Mouse (Mus musculus) monocyte, adult 5-6 weeks (primary cell): ENCODE data around the gene Dao. TPM values are rescaled to one million over a fixed set of nuclear protein-coding genes. Genes with fewer than 3 reads are reported as not detected.

Source experiments
- ATAC-seq: fragments of 153-309, 156-312 bp; replicated peaks from 2 replicates; pipeline ENCODE4 v1.8.0; 2017; ENCODE audit warnings: mild to moderate bottlenecking; ENCODE audit not compliant: low TSS enrichment, insufficient number of reproducible peaks, severe bottlenecking, poor library complexity, low FRiP score
- total RNA-seq: library from RNA; stranded (forward); fragments of 200-1000, 200-491, 200-594 nt; gene quantifications from 3 replicates; pipeline ENCODE4 v1.2.3, GENCODE M21; 2017

The Dao gene
- total RNA-seq, 1 experiment from 2014 or later = not detected

DNA sequence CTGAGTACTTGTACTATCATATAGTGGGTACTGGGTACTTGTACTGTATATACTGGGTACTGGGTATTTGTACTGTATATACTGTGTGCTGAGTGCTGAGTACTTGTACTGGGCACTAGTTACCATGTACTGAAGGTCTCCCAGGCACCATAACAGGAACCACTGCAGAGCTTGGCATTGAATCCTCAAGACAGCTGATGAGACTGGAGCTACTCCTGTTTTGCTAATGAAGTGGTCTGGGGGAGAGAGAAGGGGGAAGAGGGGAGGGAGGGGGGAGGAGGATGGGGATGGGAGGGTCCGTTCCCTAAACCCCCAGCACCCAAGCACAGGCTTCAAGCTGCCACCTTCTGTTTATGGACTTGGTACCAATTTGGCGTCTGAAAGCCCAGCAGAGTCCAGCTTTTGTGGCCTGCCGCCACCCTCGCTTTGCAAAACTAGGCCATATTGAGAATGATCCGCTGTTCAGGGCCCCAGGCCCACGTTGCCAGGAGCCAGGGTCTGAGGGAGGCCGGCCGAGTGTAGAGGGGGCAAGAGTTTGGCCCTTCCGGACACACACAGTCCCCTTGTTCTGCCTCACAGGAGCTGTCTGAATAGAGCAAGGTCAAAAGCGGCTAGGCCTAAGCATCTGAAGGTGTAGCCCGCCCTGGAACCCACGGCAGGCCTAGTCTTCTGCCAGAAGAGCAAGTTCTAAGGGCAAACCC is 4.4 kb downstream of the Dao start:
- ATAC-seq = no peak

DNA sequence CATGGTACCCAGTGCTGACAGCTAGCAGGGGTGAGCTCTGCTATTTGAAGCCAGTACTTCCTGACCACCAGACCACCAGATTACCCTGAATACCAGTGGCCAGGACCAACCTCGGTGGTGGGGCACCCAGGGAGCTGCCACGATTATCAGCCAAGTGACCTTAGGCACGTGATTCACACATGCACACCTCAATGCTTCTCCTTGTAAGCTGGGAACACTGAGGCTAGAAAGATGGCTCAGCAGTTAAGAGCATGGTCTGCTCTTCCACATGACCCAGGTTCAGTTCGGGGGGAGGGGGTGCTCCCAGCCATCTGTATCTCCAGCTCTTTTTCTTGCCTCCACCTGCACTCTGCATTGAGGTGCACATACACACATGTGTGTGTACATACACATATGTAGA is 5.5 kb downstream of the Dao start:
- no peak for ATAC-seq

DNA sequence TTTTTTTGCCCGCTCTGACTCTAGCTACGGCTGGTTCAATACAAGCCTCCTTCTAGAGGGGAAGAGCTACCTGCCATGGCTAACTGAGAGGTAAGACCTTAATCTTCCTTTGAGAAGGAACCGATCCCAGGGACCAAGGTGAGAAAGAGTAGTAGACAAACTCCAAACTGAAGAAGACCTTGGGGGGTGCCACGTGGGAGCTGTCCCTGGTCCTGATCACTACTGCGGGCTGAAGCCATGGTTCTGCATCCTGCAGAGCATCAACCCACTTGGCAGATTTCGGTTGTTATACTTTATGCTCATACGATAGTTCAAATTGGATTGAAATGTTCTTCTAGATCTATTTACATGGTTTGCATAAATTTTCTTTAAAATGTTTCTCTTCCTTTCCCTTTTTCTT is 11.6 kb downstream of the Dao start:
- no peak for ATAC-seq

DNA sequence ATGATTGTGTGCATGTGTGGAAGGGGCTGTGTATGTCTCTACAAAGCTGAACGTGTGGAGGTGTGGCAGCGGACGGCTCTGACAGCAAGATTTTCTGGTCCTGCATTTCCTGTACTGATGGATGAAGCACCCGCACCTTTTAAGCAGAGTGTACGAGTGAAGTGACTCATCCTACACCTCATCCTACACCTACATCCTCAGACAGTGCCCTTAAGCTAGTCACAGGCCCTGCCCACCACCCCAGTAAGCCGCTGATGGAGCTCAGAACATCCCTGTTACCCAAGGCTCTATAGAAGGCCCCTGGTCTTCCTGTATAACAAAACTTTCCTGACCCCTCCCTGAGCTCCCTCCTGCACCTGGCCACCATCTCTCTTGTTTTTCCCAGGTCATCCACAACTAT is 20.9 kb downstream of the Dao start:
- no peak for ATAC-seq

DNA sequence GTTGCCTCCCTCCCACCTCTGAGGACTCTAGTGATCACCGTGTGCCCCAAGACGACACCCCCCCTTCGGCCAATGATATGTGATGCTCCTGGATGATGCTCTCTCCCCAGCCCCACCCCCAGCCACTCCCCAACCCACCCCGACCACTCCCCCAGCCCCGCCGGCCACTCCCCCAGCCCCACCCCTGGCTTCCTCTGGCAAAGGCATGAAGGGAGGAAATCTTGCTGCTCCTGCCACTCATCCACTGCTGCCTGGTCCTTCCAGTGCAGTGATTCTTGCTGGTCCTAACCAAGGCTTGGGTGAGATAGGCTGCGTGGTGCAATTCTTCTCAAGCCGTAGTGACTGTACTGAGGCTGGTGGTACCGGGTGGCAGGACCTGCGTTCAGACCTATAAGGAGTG is 21.4 kb downstream of the Dao start:
- ATAC-seq = no peak

DNA sequence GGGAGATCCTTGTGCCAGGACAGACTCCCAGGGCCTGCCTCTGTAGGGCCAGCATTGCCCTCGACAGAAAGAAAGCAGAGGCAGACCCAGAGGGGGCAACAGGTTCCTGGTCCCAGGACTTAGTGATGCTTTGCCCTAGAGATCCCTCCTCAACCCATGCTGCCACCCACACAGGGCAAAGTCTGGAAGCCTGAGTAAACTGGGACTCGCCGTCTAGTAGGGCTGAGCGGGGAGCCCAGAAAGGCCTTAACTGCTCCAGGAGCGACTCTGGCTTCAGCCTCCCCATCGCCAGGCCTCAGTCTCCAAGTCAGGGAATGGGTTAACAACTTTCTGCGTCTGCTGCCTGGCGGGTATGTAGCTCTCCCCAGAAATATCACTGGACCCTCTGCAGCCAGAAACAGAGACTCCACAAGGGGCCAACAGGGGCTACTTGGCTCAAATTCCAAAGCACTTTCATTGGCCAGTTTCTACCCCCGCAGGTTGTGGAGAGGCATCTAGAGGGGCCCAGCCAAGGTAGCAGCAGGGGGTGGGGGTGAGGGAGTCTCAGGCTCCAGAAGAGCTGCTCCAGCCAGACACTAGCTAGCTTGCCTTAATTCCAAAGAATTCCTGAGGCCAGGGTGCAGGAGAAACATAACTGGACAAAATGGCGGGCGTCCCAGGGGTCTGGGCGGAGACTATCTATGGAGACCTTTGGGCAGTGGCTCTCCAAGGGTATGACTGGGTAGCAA is 23.9 kb downstream of the Dao start:
- no peak for ATAC-seq

DNA sequence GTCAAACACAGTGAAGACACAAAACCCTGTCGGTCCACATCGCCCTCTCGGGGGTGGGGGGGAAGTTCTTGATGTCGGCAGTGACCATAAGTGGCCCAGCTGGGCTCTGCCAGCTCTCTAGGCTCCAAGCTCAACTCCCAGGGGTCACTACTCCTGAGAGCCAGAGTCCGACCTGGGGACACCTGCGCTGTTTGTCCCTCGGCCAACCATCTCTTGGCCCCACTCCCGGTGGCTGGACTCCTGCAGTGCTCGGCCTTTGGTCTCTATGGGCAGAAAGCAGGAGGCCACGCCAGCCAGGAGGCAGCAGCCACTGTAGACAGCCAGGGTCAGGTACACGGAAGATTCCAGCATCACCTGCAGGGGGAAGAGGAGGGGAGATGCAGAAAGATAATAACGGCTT is 24.6 kb downstream of the Dao start:
- no peak for ATAC-seq

DNA sequence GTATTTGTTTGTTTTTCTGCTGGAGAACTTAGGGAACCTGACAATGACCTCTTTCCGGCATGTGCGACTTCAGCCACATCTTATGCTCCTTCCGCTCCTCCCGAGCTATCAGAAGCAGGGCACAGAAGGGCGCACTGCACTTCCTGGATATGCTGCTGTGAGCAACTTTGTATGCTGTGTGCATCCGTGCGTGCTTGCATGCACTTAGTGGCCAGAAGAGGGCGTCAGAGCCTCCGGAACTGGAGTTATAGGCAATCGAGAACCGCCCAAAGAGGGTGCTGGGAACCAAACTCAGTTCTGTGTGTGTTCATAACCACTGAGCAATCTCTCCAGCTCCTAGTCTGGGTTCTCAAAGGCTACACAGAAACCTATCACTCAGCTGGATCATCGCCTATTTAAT is 27.1 kb downstream of the Dao start:
- ATAC-seq = no peak

DNA sequence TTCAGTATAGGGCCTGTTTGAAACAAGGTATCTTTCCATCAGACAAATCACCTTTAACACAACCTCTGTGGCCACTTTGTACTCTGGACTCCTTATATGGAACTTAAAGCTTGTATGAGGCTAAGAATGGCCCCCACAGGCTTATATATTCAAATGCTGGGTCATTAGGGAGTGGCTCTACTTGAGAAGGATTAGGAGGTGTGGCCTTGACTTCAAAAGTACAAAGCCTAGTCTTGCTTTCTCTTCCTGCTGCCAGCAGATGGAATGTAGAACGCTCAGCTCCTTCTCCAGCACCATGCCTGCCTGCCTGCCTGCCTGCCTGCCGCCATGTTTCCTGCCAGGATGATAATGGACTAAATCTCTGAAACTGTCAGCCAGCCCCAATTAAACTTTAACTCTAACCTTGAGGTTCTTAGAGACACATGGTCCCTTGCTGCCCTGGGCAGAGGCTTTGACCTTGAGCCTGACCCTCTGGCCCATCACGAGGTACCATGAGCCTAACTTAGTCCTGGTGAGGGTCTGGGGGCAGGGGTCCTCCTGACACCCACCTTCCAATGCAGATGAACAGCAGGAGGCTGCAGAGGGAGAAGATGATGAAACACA is 28.8 kb downstream of the Dao start:
- ATAC-seq = no peak

DNA sequence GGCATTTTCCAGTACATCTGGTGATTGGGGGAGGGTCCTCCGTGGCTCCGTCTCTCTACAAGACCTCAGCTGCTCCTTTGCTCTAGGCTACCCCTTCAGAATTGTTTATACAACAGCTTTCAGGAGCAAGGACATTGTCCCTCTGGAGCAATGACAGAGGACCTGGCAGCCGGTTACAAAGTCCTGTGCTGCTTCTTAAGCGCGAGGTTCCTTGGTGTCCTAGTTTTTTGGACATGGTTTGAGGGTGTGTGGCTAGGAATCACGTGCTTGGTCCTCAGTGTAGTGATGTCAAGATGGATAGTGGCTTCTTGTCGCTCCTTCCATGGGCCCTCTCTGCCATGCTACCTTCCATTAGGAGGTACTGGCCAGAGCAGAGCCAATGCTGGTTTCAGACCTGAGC is 30.9 kb downstream of the Dao start:
- ATAC-seq = no peak

DNA sequence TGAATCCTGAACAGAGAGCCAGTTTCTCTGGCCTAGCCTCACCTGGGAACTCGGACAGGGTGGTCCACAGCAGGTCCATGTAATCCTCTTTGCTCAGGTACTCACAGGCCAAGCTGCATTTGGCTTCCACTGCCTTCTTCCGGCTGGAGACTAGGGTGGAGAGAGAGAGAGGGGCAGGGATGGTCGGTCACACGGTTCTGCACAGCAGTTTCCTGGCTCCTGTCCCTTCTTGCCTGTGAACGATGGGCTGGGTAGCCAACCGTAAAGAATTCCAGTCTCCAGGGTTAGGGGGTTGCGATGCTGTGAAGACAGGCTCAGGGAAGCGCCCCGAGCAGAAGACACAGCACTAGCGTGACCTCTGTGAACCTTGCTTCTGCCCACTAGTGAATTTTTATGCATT is 31.6 kb downstream of the Dao start:
- no peak for ATAC-seq

DNA sequence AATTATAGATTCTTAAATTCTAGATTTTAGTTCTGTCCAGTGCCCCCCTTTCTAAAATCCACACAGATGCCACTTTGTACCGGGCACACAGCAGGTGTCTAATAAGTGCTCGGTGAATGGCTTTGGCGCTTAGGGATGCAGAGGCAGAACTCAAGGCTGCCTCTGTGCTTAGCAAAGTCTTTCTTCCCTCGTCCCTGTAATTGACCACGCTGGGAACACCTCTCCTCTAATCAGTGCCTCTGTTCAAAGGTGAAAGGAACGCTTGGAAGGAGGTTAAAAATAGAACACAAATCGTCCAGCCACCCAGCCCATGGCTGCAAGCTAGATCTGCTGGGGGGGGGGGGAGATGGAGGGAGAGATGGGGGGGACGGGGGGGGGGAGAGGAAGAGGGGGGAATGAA is 37.0 kb downstream of the Dao start:
- ATAC-seq = no peak

DNA sequence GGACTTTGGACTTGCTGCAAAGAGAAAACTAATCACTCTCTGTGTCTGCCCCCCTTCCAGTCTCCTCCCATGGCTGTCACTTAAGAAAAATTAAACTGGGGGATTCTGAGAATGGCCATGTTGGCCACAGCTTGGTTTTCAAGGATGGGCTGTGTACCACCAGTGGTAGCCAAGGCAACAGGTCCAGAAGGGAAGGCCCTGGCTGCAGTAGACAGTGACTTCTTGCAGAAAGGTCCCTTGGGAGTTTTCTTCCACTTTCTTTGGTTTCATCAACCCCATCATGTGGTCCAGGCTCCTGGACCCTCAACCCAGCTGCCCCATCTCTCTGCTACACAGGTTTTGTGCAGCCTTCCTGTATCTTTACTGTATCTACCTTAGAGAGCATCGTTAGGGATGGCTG is 37.4 kb downstream of the Dao start:
- no peak for ATAC-seq

DNA sequence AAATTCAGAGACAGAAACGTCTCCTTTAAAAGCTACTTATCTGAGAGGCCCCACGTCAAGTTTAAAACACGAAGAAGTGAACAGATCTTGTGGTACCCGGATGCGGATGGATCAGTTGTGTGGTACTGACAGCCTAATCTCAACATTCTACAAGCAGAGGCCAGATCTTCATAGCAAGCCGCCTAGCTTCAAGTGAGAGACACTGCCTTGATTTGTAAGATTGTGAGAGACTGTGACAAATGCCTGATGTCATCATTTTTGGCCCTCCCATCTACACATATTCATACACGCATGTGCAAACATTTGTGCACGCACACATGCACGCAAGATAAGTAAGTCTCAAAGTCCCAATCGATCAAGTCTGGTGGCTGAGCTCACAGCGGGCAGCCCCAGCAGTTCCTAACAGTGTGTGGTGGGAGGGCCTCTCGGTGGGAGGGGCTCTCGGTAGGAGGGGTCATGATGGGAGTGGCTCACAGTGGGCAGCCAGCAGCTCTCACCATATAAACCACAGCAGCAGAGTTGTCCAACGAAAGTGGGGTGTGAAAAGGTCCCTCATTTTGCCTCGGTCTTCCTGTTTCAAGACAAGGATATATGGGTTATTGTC is 37.9 kb downstream of the Dao start:
- ATAC-seq = peak; percentile 68

DNA sequence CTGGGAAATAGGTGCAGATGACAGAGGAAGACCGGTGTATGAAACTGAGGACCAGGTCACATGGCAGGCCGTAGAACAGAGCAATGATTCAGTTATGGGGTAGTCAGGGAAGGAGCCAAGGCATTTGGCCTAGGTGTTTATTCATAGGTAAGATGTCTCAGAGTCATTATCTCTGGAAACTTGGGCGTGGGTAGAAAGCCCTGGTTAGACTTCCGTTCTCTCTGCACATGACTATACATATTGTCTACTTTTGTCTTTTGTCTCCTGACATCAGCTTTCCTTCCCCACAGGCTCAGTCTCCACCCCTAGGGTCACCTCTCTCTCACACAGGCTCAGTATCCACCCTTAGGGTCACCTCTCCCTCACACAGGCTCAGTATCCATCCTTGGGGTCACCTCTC is 40.3 kb downstream of the Dao start:
- no peak for ATAC-seq

DNA sequence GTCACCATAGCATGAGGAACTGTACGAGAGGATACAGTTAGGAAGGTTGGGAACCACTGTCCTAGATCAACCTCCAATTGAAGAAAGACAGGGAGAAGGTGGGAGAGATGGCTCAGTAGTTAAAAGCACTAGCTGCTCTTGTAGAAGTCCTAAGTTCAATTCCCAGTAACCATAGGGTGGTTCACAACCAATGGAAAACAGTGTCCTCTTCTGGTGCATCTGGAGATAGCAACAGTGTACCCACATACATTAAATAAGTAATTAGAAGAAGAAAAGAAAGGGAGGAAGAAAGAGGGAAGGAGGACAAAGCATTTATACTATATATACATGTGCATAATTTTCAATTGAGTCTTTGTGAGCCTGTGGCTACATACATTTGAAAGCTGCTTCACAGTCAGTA is 41.6 kb downstream of the Dao start:
- no peak for ATAC-seq

DNA sequence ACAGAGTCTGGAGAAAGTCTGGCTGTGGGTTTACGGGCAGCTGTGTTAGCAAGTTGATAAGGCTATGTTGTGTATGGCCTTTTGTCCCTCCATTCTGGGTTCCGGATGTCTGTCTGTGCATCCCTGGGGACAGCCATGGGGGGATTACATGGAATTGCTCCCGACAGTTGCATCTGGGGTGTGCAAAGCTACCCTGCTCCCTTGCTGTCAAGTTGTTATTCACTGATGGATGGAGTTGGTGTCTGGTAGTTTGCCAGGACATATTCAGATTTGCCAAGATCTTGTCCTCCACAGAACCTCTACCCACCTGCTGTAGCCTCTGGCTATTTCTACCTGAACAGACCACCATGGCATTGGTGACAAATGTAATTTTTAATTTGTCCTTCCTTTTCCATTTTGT is 42.6 kb downstream of the Dao start:
- no peak for ATAC-seq

DNA sequence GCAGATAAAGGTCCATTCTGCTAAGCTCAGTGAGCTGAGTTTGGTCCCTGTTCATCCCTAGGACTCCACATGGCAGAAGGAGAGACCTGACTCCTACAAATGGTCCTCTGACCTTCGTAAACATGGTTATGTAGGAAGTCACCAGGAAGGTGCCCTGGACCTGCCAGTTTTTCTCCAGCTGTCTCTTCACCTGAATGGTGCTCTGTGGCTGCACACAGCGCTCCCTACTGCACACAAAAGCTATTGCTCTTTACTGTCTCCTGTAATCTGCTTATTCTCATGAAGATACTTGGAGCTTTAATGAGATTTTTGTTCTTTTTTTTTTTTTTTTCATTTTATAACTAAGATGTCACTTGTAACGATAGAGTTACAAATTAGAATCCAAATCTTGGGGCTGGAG is 43.1 kb downstream of the Dao start:
- ATAC-seq = no peak

DNA sequence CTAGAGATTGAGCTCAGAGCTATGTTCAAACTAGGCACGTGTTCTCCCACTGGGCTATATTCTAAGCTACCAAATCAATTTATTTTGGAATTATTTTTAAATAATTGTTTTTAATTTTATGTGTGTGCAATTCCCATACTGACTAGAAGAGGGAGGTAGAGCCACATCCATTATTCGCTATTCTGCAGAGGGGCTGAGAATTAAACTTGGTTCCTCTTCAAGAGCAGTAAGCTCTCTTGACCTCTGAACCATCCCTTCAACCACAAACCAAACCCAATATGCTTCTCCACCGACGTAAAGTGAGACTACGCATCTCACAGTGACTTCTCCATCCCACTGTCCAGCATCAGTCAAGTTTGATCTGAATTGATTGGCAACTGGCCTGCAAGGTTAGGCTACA is 43.7 kb downstream of the Dao start:
- ATAC-seq = no peak

DNA sequence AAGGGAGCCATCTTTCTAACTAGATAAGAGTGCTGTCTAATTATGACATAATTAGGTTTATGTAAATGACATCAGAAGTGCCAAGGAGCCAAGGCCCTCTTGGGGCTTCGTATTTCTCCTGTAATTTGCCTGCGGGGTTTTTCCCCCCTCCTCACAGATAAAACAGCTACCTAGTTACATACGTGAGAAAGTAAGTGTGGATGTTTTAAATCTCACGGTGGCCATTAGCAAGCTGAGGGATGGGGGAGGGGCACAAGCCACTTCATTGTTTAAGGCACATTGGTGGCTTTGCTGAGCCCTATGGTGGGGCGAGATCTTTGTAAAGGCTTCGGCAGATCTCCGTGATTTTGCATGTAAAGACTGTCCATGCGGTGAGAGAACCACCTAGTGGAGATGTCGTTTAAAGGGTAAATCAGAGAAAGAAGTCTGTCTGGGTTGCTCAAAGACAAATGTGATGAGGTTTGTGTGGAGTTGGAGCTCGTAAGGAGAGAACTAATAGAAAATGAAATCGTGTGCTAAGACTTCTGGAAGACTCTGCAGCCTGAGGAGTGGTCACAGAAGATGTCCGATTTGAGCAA is 45.3 kb downstream of the Dao start:
- no peak for ATAC-seq
